Mouse (Mus musculus): ENCODE data around the gene Lad1. TPM values are rescaled to one million over a fixed set of nuclear protein-coding genes. Genes with fewer than 3 reads are reported as not detected.

Lad1 gene
- total RNA-seq, 2 experiments from 2014 or later = 0.61 to 0.64 TPM

GRCm38 (mm10) chr1:135838626-135839025 is 20.2 kb downstream of the Lad1 start:
- intact Hi-C loops (cut with DNase I) = no loop called here
- no peak for DNase-seq (ENCODE audit: low spot score in 2 of 2)

DNA sequence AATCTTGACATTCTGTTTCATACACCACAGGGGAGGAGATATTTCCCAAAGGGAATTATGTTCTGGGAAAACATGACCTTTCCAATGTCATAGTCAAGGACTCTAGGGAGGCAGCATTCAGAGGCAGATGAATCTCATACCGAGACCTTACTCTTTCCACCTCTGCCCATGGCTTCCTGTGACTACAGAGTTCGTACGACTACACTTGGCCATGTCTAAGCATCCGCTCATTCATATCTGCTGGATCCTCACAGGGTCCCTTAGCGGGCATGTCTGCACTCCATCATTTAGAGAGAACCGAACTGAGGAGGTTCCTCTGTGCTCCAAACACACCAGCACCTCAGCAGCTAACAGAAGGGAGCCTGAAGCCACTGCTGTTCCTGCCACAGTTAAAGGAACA is 20.7 kb downstream of the Lad1 start:
- intact Hi-C loops (cut with DNase I) = no loop called here
- DNase-seq (ENCODE audit: low spot score in 2 of 2) = no peak

- no peak for DNase-seq (ENCODE audit: low spot score in 2 of 2)
- intact Hi-C loops (cut with DNase I) = no loop called here
Observed at GRCm38 (mm10) chr1:135840675-135841395, 22.4 kb downstream of the Lad1 start.

GRCm38 (mm10) chr1:135843519-135844262 is 25.3 kb downstream of the Lad1 start:
- intact Hi-C loops (cut with DNase I) = no loop called here
- DNase-seq (ENCODE audit: low spot score in 2 of 2) = no peak

DNA sequence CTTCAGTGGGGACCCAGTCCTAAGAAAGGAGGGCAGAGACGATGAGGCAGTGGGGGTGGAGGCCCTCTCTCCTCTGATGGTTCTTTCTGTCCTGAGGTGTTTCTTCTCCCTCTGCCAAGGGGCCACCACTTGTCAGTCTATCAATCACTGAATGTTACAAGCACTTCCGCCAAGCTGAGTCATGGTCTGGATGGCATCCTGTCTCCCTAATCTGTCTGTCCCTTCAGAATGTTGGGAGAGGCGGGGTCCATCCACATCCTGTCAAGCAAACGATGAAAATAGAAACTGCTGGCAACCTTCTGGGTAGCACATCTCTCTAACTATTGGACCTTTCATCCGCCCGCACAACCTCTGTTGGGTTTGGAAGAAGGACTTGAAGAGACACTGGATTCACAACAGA is 26.1 kb downstream of the Lad1 start:
- intact Hi-C loops (cut with DNase I) = no loop called here
- DNase-seq (ENCODE audit: low spot score in 2 of 2) = no peak

- DNase-seq (ENCODE audit: low spot score in 2 of 2) = no peak
- intact Hi-C loops (cut with DNase I) = no loop called here
Observed at GRCm38 (mm10) chr1:135846632-135847031, 28.2 kb downstream of the Lad1 start.

- intact Hi-C loops (cut with DNase I) = no loop called here
- peak in 1 of 2 experiments; percentile 22 for DNase-seq (ENCODE audit: low spot score in 2 of 2)
Observed at GRCm38 (mm10) chr1:135847139-135847562, 28.8 kb downstream of the Lad1 start.

GRCm38 (mm10) chr1:135847611-135848351 is 29.4 kb downstream of the Lad1 start:
- no peak for DNase-seq (ENCODE audit: low spot score in 2 of 2)
- intact Hi-C loops (cut with DNase I) = no loop called here

DNA sequence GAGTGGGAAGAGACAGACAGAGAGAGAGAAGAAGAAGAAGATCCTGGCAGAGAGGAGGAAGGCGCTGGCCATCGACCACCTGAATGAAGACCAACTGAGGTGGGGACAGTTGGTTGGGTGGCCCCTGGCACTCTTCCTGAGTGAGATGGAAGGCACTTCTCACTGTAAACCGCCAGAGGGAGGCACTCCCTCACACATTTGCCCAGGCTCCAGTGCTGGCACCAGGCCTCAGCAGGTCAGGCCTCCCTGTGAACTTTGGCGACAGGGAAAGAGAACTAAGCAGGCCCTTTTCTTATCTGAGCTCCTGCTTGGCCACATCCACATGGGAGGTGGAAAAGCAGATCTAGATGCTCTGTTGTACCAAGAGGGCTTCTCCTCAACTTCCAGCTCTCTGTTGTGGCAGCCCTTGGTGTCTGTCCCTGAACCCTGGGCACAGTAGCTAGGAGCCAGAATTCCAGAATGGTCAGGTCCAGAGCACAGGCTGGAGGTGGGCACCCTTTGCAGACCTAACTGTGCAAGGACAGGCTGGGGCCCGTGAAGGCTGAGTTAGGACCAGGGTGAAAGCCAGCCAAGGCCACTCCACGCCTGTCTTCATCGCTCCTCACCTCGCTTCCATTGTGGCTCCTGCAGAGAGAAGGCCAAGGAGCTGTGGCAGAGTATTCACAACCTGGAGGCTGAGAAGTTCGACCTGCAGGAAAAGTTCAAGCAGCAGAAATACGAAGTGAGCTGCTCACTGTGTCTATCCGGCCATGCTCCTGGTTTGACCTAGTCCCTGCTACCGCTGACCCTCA is 32.5 kb downstream of the Lad1 start:
- intact Hi-C loops (cut with DNase I) = no loop called here
- peak in 1 of 2 experiments; percentile 29 for DNase-seq (ENCODE audit: low spot score in 2 of 2)

GRCm38 (mm10) chr1:135852044-135852756 is 33.8 kb downstream of the Lad1 start:
- no peak for DNase-seq (ENCODE audit: low spot score in 2 of 2)
- intact Hi-C loops (cut with DNase I) = no loop called here

DNA sequence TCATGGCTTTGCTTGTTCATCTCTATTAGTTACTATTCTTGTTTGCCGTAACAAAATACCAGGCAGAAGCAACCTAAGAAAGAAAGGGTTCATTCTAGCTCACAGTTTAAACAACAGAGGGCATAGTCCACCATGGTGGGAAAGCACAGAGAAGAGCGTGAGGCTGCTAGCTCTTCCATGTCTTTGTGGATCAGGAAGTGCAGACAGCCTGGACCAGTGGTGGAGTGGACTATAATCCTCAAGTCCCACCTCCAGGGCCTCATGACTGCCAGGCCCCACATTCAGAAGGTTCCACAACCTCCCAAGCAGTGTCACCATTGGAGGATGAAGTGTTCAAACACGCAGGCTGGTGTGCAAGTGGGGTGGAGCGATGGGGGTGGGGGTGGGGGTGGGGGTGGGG is 34.8 kb downstream of the Lad1 start:
- intact Hi-C loops (cut with DNase I) = no loop called here
- no peak for DNase-seq (ENCODE audit: low spot score in 2 of 2)

DNA sequence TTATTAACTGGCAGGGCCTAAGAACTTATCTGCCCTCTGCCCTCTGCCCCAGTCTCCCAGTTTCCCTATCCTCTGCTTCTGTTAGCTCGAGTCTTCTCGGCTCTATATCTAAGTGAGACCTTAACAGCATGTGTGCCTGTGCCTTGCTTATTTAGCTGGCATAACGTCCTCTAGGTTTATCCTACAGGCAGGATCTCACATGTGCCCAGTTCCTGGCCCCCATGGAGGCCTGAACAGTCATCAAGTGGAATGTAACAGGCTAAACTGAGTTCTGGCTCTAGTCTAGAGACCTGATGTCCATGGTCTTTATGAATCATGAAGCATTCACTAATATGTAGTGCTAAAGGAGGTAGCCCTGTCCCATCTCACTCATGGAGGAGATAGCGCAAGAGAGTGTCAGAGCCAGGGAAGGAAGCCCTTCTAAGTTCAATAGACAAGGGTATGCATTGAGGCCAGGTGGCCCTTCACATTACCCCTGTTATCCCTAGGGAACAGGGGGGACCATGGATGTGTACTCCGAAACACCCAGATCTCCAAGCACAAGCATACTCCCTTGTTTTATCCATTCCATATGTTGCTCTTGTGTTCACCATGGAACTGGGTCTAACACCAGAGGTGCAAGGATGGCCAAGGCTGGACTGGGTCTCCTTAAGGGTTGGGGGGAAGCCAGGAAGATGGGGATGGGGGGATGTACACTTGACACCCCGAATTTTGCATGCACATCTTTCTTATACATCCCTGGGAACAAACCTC is 36.4 kb downstream of the Lad1 start:
- DNase-seq (ENCODE audit: low spot score in 2 of 2) = no peak
- intact Hi-C loops (cut with DNase I) = no loop called here

GRCm38 (mm10) chr1:135855344-135855687 is 36.9 kb downstream of the Lad1 start:
- intact Hi-C loops (cut with DNase I) = no loop called here
- DNase-seq (ENCODE audit: low spot score in 2 of 2) = no peak

DNA sequence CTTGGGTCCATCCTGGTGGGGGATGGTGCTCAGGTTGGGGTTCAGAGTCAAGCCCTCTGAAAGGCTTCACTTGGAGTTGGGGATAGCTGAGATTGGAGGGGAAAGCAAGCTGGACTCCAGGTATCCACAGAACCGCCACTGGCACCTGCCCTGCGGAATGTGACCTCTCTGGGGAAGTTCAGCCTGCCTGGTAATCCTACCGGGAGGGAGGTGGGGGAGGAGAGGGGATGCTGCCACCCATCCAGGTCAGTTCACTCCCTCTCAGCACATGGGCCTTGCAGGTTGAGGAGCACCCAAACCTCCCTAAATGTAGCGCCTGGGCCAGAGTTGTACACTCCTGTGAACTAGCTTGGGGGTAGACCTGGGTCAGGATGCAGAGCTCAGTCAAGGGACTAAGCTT is 37.7 kb downstream of the Lad1 start:
- DNase-seq (ENCODE audit: low spot score in 2 of 2) = no peak

GRCm38 (mm10) chr1:135857137-135857775 is 38.9 kb downstream of the Lad1 start:
- no peak for DNase-seq (ENCODE audit: low spot score in 2 of 2)

More for the DNA sequence above, 37.7 kb downstream of the Lad1 start:
- intact Hi-C loops (cut with DNase I) = no loop called here

GRCm38 (mm10) chr1:135858533-135858932 is 40.1 kb downstream of the Lad1 start:
- intact Hi-C loops (cut with DNase I) = no loop called here

More at GRCm38 (mm10) chr1:135857137-135857775, 38.9 kb downstream of the Lad1 start:
- intact Hi-C loops (cut with DNase I) = no loop called here

GRCm38 (mm10) chr1:135861091-135861490 is 42.7 kb downstream of the Lad1 start:
- intact Hi-C loops (cut with DNase I) = no loop called here
- no peak for DNase-seq (ENCODE audit: low spot score in 2 of 2)

More at GRCm38 (mm10) chr1:135858533-135858932, 40.1 kb downstream of the Lad1 start:
- no peak for DNase-seq (ENCODE audit: low spot score in 2 of 2)
